Mouse (Mus musculus) liver, embryonic 11.5 days (tissue): ENCODE data around the gene Ghdc. TPM values are rescaled to one million over a fixed set of nuclear protein-coding genes. Genes with fewer than 3 reads are reported as not detected.

ENCODE experiments used
- ATAC-seq: fragments of 200-750 bp; cut with Nextera tagmentation; replicated peaks from 2 replicates; pipeline ENCODE4 v1.8.0; 2017; ENCODE audit warnings: moderate number of reproducible peaks, mild to moderate bottlenecking, moderate TSS enrichment, moderate library complexity; ENCODE audit not compliant: low FRiP score
- DNase-seq: peaks from one replicate; pipeline ENCODE4 v3.0.0-alpha.2; 2017; ENCODE audit warnings: low spot score
- H3K27ac ChIP-seq: fragments of 300-500 bp; sonication (generic); 2 replicates; pipeline ENCODE4 v1.5.1; 2014; ENCODE audit warnings: mild to moderate bottlenecking, low read depth, low read length, control low read depth
- H3K27me3 ChIP-seq: fragments of 300-500 bp; sonication (generic); replicated peaks from 2 replicates; pipeline ENCODE4 v1.6.1; 2014; ENCODE audit warnings: low read length, mixed read lengths; ENCODE audit not compliant: control insufficient read depth, insufficient read depth
- H3K36me3 ChIP-seq: fragments of 300-500 bp; sonication (generic); 2 replicates; pipeline ENCODE4 v1.6.1; 2014; ENCODE audit warnings: mild to moderate bottlenecking, low read length, moderate library complexity, mixed read lengths; ENCODE audit not compliant: control insufficient read depth, insufficient read depth
- H3K4me1 ChIP-seq: fragments of 300-500 bp; sonication (generic); replicated peaks from 2 replicates; pipeline ENCODE4 v1.6.1; 2014; ENCODE audit warnings: low read length, mixed read lengths; ENCODE audit not compliant: control insufficient read depth, insufficient read depth
- H3K4me2 ChIP-seq: fragments of 300-500 bp; sonication (generic); 2 replicates; pipeline ENCODE4 v1.6.1; 2014; ENCODE audit warnings: mild to moderate bottlenecking, control low read depth, moderate library complexity
- H3K4me3 ChIP-seq: fragments of 300-500 bp; sonication (generic); 2 replicates; pipeline ENCODE4 v1.5.1; 2014; ENCODE audit warnings: low read depth, low read length, control low read depth
- H3K9ac ChIP-seq: fragments of 300-500 bp; sonication (generic); 2 replicates; pipeline ENCODE4 v1.6.1; 2014; ENCODE audit warnings: low read depth, low read length, control low read depth
- H3K9me3 ChIP-seq: fragments of 300-500 bp; sonication (generic); 2 replicates; pipeline ENCODE4 v1.6.1; 2016; ENCODE audit warnings: low read length, inconsistent platforms, mixed read lengths; ENCODE audit not compliant: control insufficient read depth
- WGBS: fragments of 180-500 bp; shearing (Covaris S2); extraction: QIAGEN DNeasy Blood & Tissue Kit; methylation state at CpG from one replicate; pipeline ENCODE4 v1.1.7; 2014; 5-methylcytosine and 5-hydroxymethylcytosine counted together
- polyA plus RNA-seq: library from polyadenylated mRNA; unstranded; fragments of >200 nt; fragmentation: Nextera tagmentation; extraction: Ambion mirVana; gene quantifications from 2 replicates; pipeline ENCODE4 v1.2.1, GENCODE M21; 2014

Ghdc gene
- polyA plus RNA-seq = 3.1 and 3.8 TPM in 2 replicates

DNA sequence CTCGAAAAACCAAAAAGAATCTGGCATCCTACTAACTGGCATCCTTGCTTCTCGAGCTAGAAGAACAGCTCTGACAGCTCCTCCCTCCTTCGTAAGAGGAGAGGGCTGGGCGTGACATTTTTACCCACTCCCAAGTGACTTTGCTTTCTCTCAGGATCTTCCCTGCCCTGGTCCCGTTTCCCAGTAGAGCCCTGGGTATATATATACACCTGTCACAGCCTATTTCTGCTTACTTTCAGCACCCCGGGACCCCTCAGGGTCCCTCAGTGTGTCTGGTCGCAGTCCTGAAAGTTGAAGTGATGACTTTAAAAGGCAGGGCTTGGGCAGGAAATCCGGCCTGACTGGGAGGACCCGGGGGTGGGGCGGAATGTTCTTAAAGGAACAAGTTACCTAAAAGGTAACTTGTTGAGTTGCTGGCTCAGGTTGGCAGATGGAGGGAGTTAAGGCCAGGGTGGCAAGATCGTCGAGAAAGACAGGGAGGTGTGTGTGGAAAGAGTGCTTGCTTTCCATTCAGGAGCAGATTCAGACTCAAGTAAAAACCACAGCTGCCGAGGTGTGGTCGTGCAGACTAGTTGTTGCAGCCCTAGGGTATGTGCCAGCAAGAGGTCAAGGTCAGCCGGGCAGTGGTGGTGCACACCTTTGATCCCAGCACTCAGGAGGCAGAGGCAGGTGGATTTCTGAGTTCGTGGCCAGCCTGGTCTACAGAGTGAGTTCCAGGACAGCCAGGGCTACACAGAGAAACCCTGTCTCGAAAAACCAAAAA lies at the start of gene Ghdc:
TSS of gene Ghdc (minus strand) at position 312 of the 763 bp plus-strand sequence.
- Histone ChIP-seq H3K27ac (no peak within 1 kb of the TSS), H3K27me3 (no peaks in the 10 kb centered on the region), H3K36me3 (no peaks in the 10 kb centered on the region), H3K9me3 (no peaks in the 10 kb centered on the region), H3K4me2 (peak within 1 kb of the TSS; percentile 66), H3K4me3 (peak within 1 kb of the TSS; percentile 63), H3K9ac (peak within 1 kb of the TSS; percentile 52), H3K4me1 (peaks cover 4% of the 10 kb centered on the region)
- ATAC-seq (peak; percentile 68), DNase-seq (peak; percentile 83)
- WGBS = 11% methylated on average over 17 of the region's 17 CpGs

DNA sequence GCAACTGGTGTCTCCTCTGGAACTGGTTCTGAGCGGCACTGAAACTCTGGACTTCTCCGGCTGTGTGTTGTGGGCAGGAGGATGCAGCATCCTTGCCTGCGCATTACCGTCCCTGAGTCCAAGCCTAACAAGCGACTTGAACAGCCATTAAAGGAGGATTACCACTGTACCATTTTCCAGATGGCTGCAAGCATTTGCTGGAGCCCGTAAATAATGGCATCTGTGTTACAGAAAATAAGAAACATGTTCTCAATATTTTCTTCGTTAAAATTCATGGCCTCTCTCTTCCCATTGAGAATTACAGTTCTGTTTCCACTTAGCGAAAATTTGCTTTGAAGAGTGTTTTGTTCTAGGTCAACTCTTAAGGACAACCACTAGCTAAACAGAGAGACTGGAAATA lies 49.3 kb upstream of the Ghdc start:
- Histone ChIP-seq H3K9ac (no peak overlapping the region), H3K27ac (no peak overlapping the region), H3K4me1 (peaks cover 81% of the 10 kb centered on the region), H3K9me3 (no peaks in the 10 kb centered on the region), H3K27me3 (no peaks in the 10 kb centered on the region), H3K36me3 (no peaks in the 10 kb centered on the region), H3K4me2 (no peak overlapping the region), H3K4me3 (no peak overlapping the region)
- no peak for ATAC-seq
- DNase-seq = no peak
- 86% methylated on average over 8 of the region's 8 CpGs for WGBS

GRCm38 (mm10) chr11:100819626-100820025 lies 48.9 kb upstream of the Ghdc start:
- no peak overlapping the region for H3K4me3 ChIP-seq
- H3K9ac ChIP-seq = no peak overlapping the region
- H3K4me2 ChIP-seq = peak overlapping the region; percentile 22; the same call in 1 of the 2 replicates
- peaks cover 81% of the 10 kb centered on the region for H3K4me1 ChIP-seq
- WGBS = 49% methylated on average over 16 of the region's 16 CpGs
- no peaks in the 10 kb centered on the region for H3K27me3 ChIP-seq
- DNase-seq (no peak), ATAC-seq (peak; percentile 46; the same call in 1 of the 2 replicates)
- H3K9me3 ChIP-seq = no peaks in the 10 kb centered on the region
- H3K36me3 ChIP-seq = no peaks in the 10 kb centered on the region
- H3K27ac ChIP-seq = peak overlapping the region; percentile 48; the same call in 1 of the 2 replicates

GRCm38 (mm10) chr11:100819048-100819447 lies 48.3 kb upstream of the Ghdc start:
- DNase-seq (no peak), ATAC-seq (no peak)
- Histone ChIP-seq H3K4me3 (no peak overlapping the region), H3K36me3 (no peaks in the 10 kb centered on the region), H3K27me3 (no peaks in the 10 kb centered on the region), H3K9ac (no peak overlapping the region), H3K4me2 (0 out of 2 replicates have a peak overlapping the region, but pooled peaks have one; percentile 1), H3K9me3 (no peaks in the 10 kb centered on the region), H3K27ac (peak overlapping the region; percentile 48; the same call in 1 of the 2 replicates), H3K4me1 (peaks cover 81% of the 10 kb centered on the region)
- WGBS = 75% methylated on average over 8 of the region's 8 CpGs

DNA sequence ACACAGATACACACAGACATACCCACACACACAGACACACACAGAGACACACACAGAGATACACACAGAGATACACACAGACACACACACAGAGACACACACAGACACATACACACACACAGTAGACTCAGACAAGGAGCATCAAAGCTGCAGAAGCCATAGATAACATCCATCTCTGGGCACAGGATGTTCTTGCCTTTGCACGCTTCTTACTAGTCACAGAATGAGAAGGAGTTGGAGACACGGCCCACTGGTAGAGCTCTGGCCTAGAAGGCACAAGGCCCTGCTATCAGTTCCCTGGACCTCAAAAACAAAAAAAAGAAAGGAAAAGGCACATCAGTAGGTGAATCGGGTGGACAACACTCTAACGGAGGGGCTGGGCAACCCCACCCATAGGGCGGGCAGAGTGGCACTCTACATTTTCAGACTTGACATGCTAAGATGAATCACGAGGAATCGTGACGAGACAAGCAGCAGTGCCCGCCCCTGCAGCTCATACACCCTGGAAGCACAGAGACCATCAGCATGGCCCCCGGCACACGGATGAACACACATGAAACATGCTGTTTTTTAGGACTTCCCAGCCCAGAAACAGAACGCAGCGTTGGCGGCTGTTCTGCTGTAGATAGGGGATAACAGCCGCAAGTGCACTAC lies 47.7 kb upstream of the Ghdc start:
- Histone ChIP-seq H3K9me3 (no peaks in the 10 kb centered on the region), H3K4me2 (0 out of 2 replicates have a peak overlapping the region, but pooled peaks have one; percentile 1), H3K36me3 (no peaks in the 10 kb centered on the region), H3K27me3 (no peaks in the 10 kb centered on the region), H3K4me3 (no peak overlapping the region), H3K4me1 (peaks cover 75% of the 10 kb centered on the region), H3K27ac (no peak overlapping the region), H3K9ac (no peak overlapping the region)
- DNase-seq (no peak), ATAC-seq (no peak)
- 79% methylated on average over 15 of the region's 15 CpGs for whole genome bisulfite sequencing

DNA sequence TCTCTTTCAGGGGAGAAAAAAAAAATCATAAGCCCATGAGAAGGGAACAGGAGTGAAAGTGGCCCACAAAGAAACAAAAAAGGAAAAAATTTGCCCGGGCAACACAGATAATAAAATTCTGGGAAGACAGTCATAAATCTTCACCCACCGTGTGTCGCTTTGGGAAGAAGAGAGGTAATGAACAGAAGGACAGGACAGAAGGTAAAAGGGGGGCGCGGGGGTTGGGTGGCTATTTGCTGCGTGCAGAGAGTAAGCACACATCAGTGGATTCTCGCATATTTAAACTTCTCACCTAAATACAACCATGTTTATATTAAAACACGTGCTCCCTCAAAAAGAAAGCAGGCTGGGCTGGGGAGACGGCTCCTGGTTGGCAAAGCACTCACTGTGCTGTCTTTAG lies 46.6 kb upstream of the Ghdc start:
- H3K27me3 ChIP-seq = no peaks in the 10 kb centered on the region
- H3K27ac ChIP-seq = no peak overlapping the region
- H3K9me3 ChIP-seq = no peaks in the 10 kb centered on the region
- H3K4me3 ChIP-seq = no peak overlapping the region
- 66% methylated on average over 9 of the region's 9 CpGs for WGBS
- H3K9ac ChIP-seq = no peak overlapping the region
- no peak overlapping the region for H3K4me2 ChIP-seq
- DNase-seq (no peak), ATAC-seq (no peak)
- H3K4me1 ChIP-seq = peaks cover 67% of the 10 kb centered on the region
- H3K36me3 ChIP-seq = no peaks in the 10 kb centered on the region

DNA sequence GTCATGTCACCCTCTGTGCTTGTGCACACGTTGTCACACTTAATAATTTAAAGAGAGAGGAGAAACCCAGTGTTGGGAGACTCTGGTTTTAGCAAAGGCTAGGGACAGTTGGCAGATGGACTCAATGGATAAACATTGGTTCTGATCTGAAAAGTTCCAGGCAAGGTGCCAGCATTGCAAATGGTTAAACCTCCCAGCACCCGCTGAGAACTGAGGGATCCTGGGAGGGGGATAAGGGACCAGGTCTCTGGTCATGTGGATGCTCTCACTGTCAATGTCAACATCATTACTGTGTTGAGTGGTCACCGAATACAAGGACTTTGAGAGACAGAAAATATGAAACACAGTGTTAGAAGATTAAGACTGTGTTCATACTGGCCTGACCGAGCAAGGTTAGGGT lies 46.0 kb upstream of the Ghdc start:
- Histone ChIP-seq H3K4me2 (peak overlapping the region; percentile 22; the same call in 1 of the 2 replicates), H3K27me3 (no peaks in the 10 kb centered on the region), H3K27ac (0 out of 2 replicates have a peak overlapping the region, but pooled peaks have one; percentile 13), H3K36me3 (no peaks in the 10 kb centered on the region), H3K4me1 (peaks cover 63% of the 10 kb centered on the region), H3K9me3 (no peaks in the 10 kb centered on the region), H3K4me3 (no peak overlapping the region), H3K9ac (no peak overlapping the region)
- ATAC-seq (no peak), DNase-seq (no peak)
- 72% methylated on average over 4 of the region's 4 CpGs for WGBS

DNA sequence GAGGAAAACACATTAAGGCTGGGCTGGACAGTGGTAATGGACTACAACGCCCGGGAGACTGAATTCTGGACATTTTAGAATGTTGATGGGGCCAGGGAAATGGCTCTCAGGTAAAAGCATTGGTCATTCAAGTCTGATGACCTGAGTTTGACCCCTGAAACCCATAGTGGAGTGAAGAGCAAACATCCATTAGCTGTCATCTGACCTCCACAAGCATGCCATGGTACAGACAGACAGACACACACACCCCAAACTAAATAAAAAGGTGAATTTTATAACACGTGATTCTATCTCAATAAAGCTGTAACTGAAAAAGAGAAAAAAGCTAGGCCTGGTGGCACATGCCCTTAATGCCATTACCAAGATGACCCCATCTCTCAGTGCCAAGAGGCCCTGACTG lies 45.6 kb upstream of the Ghdc start:
- Histone ChIP-seq H3K4me3 (no peak overlapping the region), H3K4me2 (peak overlapping the region; percentile 22; the same call in 1 of the 2 replicates), H3K27ac (0 out of 2 replicates have a peak overlapping the region, but pooled peaks have one; percentile 13), H3K36me3 (no peaks in the 10 kb centered on the region), H3K27me3 (no peaks in the 10 kb centered on the region), H3K4me1 (peaks cover 61% of the 10 kb centered on the region), H3K9ac (no peak overlapping the region), H3K9me3 (no peaks in the 10 kb centered on the region)
- ATAC-seq (no peak), DNase-seq (no peak)
- WGBS = 64% methylated on average over 3 of the region's 3 CpGs
